Mouse (Mus musculus) left cerebral cortex, adult 11 months (tissue): Measurements from ENCODE around the gene Abcb8.

ENCODE experiments used
- DNase-seq: peaks from one replicate; pipeline ENCODE4 v3.0.0; 2022; ENCODE audit warnings: low spot score

Abcb8 gene

GRCm38 (mm10) chr5:24426556-24427284, 33.3 kb downstream of the Abcb8 start:
- no peak for DNase-seq

DNA sequence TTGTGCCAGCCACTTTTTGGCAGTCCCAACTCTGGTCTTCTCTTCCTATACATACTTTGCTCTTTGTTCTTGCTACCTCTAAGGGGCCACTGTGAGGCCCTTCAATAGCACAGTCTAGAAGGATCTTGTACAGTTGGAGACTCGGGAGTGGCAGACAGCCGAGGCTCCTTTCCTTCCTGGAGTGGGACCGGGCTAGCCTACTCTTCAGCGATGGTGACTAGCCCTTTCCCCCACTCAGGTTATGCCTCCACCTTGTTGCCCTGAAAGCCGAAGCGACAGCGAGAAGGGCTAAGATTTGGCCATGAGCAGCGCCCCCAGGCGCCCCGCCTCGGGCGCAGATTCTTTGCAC, 33.8 kb downstream of the Abcb8 start:
- DNase-seq: no peak

GRCm38 (mm10) chr5:24427981-24428402, 34.5 kb downstream of the Abcb8 start:
- DNase-seq: no peak

- no peak for DNase-seq
Measured at GRCm38 (mm10) chr5:24428596-24428995, 35.1 kb downstream of the Abcb8 start.

GRCm38 (mm10) chr5:24433993-24434392, 40.5 kb downstream of the Abcb8 start:
- no peak for DNase-seq

- DNase-seq: no peak
Measured at GRCm38 (mm10) chr5:24441187-24441586, 47.7 kb downstream of the Abcb8 start.

DNA sequence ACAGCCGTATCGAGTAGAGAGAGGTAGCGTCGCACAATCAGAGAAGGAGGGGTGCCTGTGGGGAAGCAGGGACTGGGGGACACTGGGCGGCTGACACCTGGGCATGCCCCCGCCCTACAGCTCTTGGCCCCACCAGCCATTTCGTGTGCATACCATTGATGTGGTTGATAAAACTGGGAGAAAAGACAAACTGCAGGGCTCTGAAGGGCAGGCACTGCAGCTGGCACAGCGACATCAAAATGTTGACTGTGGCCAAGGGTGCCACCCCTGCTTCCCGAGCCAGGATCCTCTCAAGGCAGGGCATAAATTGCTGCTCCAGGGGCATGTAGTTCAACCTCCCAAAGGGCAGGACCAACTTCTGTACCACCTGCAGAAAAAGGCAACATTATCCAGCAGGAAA, 48.6 kb downstream of the Abcb8 start:
- DNase-seq: no peak

GRCm38 (mm10) chr5:24443204-24443603, 49.7 kb downstream of the Abcb8 start:
- no peak for DNase-seq

DNA sequence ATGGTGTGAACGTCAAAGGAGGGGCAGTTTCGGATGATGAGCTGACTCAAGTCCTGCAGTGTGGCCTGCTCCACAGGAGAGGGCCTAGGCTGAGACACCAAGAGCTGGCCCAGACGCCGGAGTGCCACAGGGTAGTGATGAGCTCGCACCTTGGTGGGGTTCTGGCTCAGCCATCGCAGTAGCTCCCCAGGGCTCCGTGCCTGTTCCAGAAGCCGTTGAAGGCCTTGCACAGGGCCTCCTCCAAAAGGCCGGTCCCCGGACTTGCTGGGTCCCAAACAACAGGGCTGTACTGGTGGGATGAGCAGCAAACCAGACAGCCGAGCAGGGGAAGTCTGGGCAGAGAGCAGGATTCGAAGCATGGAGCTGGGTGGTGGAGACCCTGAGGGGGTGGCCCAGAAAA, 50.5 kb downstream of the Abcb8 start:
- DNase-seq: no peak

DNA sequence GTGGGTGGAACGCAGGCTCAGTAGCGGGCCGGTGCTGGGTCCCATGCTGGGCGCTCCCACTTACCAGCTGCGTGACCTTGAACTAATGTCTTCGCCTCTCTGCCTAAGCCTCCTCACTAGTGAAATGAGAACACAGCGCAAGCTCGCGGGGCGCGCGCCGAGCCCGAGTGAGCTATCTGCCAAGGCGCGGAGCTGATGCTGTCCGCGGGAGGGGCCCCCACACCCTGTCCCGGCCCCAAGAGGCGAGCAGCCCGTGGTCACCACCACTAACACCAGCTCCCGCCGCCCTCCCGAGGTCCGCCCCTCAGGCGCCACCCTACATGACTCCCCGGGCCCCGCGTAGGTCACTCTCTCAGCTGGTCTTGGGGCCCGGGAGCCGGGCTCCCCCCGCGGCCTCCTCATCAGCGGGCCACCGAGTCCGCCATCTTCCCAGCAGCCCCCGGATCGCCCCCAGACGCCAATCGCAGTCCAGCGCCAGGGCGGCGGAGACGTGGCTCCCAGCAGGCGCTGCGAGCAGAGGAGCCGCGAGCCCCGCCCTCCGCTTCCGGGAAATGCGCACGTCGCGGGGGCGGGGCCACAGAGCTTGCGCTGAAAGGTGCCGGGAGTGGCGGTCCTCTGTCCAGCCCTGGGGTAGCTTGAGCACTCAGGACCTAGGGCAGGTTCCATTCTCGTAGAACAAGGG, 51.4 kb downstream of the Abcb8 start, which contains the start of gene Fastk:
Gene Fastk, minus strand, starts transcription at position 542 of the 682 bp plus-strand sequence.
- DNase-seq: peak; percentile 88

- DNase-seq: no peak
Measured at GRCm38 (mm10) chr5:24445428-24446080, 52.1 kb downstream of the Abcb8 start.

DNA sequence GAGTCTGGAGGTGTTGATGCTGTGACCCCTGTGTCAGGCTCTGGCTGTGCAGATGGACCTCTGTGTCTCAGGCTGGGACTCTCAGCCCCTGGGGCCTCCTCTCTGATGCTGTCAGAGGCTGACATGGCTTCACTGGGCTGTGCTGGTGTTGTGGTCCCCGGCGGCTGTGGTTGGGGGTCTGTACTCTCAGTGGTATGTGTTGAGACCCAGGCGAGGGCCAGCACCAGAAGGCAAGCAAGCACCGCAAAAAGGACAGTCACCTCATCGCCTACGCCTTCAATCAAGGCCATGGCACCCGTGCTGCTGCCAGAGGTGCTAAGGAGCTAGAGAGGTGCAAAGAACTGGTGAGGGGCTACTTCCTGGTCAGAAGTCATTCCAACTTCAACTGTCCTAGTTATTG, 53.2 kb downstream of the Abcb8 start:
- DNase-seq: no peak

- peak; percentile 73 for DNase-seq
Measured at GRCm38 (mm10) chr5:24447624-24448298, 54.3 kb downstream of the Abcb8 start, which contains the start of gene Tmub1. Tmub1 (minus strand) TSS chr5:24447854.

- peak; percentile 70 for DNase-seq
Measured at GRCm38 (mm10) chr5:24451264-24452029, 58.0 kb downstream of the Abcb8 start.

DNA sequence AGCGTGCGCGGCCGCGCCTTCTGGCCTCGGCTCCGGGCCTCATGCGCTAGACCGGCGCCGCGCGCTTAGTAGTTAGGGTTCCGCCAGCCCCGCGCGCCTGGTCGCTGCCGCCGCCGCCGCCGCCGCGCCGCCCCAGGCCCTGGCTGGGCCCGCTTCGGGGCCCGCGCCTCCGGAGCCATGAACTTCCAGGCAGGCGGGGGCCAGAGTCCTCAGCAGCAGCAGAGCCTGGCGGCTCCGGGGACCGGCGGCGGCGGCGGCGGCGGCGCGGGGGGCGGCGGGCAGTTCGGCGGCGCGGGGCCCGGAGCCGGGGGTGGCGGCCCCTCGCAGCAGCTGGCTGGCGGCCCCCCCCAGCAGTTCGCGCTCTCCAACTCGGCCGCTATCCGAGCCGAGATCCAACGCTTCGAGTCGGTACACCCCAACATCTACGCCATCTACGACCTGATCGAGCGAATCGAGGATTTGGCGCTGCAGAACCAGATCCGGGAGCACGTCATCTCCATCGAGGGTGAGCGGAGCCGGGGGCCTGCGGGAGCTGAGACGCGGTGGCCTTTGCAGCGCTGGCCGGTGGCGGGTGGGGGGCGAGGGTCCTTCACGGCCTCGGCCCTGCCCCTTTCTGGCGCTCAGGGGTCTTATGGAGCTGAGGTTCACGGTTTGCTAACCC, 58.7 kb downstream of the Abcb8 start, which contains the start of gene Agap3:
Gene Agap3, plus strand, starts transcription at position 148 of the 661 bp plus-strand sequence.
- DNase-seq: no peak

DNA sequence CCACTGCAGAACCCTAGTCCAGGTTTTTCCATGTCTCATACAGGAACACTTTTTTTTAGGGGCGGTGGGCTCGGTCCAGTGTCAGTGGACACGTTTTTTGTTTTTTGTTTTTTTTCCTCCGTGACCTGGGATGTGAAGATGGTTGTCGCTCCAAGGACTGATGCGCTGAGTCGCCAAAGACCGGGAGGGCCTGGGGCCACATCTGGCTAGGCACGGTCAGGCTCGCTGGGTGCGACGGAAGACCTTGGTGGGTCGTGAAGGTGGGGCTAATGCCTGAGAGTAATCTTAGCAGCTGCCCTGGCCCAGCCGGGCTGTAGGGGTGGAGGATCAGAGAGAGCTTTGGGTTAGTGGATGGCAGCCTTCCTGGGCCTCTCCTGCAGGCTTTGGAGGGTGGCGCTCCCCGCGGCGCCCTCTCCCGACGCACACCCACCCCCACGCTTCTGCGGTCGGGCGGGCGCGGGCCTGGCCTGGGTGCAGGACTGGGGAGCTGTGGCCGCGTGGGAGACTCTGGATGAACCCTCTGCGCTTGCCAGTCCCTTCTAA, 59.3 kb downstream of the Abcb8 start:
- DNase-seq: no peak

- no peak for DNase-seq
Measured at GRCm38 (mm10) chr5:24453283-24453984, 60.0 kb downstream of the Abcb8 start.

DNA sequence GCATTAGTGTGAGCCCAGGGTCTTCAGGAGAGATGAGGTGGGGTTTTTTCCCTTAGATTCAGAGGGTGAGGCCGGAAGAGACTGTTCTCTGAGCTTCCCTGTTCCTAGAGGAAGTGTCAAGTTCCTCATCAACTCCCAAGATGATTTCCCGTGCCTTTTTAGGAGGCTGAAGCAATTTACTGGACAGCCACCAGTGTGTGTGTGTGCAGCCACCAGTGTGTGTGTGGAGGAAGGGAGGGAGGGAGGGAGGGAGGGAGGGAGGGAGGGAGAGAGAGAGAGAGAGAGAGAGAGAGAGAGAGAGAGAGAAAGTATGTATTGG, 60.5 kb downstream of the Abcb8 start:
- no peak for DNase-seq

GRCm38 (mm10) chr5:24455076-24455475, 61.6 kb downstream of the Abcb8 start:
- DNase-seq: no peak

- no peak for DNase-seq
Measured at GRCm38 (mm10) chr5:24455613-24456012, 62.1 kb downstream of the Abcb8 start.
